In the genomic region with DNA sequence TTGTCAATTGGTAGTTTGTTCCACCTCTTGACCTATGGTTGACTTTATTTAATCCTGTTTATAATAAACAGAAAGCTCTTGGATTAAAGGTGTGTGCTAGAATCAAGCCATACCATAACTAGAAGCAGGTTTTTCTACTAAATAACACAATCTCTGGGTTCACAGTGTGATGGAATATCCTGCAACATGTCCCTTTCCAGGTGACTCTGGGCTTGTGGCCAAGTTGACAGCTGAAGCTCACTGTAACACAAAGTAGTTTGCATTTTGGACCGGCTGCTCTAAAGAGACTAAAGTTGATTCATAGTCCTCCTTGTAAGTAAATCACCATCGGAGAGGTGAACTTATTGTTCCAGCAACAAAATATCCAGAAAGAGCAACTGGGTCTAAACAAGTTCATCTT, we compare ENCODE assay signal across 22 mouse cellular contexts.
DNase-seq lines count a peak whose midpoint lies in the region; ATAC-seq and TF ChIP-seq lines count a peak whose summit lies in the region.
"Had no signal": no experiment of that assay in that cellular context is flagged by ENCODE, and none has a peak within 500 bp of the region (broad histone marks: within the 10 kb centered on the region; RNA-seq: fewer than 3 reads in every experiment).

No protein-coding gene starts in this region.

- H3K4me3 ChIP-seq in hindbrain, postnatal 0 days (ENCODE audit: low read length): no peak overlapping the region
- no peak overlapping the region for H3K4me3 ChIP-seq in hindbrain, embryonic 12.5 days
- H3K4me3 ChIP-seq in thymus, adult 2 months (ENCODE audit: control insufficient read depth, insufficient read depth, low read length): no peak overlapping the region
- H3K4me3 ChIP-seq: forebrain, embryonic 10.5 days; gastrocnemius, adult 2 months; hindbrain, embryonic 13.5 days; limb, embryonic 10.5 days; midbrain, embryonic 13.5 days; myocyte had no signal

- no peak overlapping the region for H3K4me2 ChIP-seq in hindbrain, postnatal 0 days (ENCODE audit: low read depth, low read length)
- H3K4me2 ChIP-seq in hindbrain, embryonic 12.5 days (replicated peaks): no peak overlapping the region
- H3K4me2 ChIP-seq: heart, embryonic 11.5 days; hindbrain, embryonic 13.5 days; midbrain, embryonic 13.5 days had no signal

- no peak overlapping the region for H3K9ac ChIP-seq in hindbrain, postnatal 0 days (replicated peaks; ENCODE audit: low read length)
- no peak overlapping the region for H3K9ac ChIP-seq in hindbrain, embryonic 12.5 days
- H3K9ac ChIP-seq: forebrain, postnatal 0 days; hindbrain, embryonic 13.5 days; liver, postnatal 0 days; midbrain, embryonic 13.5 days had no signal

- no peaks in the 10 kb centered on the region for H3K36me3 ChIP-seq in hindbrain, postnatal 0 days (ENCODE audit: insufficient read depth, low read length)
- H3K36me3 ChIP-seq in hindbrain, embryonic 12.5 days: no peaks in the 10 kb centered on the region
- H3K36me3 ChIP-seq in thymus, adult 2 months (ENCODE audit: control insufficient read depth, insufficient read depth, low read length): no peaks in the 10 kb centered on the region
- H3K36me3 ChIP-seq: forebrain, embryonic 10.5 days; hindbrain, embryonic 13.5 days; limb, embryonic 10.5 days; midbrain, embryonic 13.5 days had no signal

- WGBS in hindbrain, postnatal 0 days: 60% methylated on average over 2 of the region's 2 CpGs
- 93% methylated on average over 2 of the region's 2 CpGs for WGBS in hindbrain, embryonic 12.5 days
- WGBS in thymus, adult 2 months: 95% methylated on average over 2 of the region's 2 CpGs

- H3K9me3 ChIP-seq in hindbrain, postnatal 0 days (ENCODE audit: low read length): no peaks in the 10 kb centered on the region
- no peaks in the 10 kb centered on the region for H3K9me3 ChIP-seq in hindbrain, embryonic 12.5 days (replicated peaks)
- H3K9me3 ChIP-seq: forebrain, embryonic 10.5 days; hindbrain, embryonic 13.5 days; limb, embryonic 10.5 days; midbrain, embryonic 13.5 days had no signal

- no peaks in the 10 kb centered on the region for H3K27me3 ChIP-seq in hindbrain, postnatal 0 days (ENCODE audit: insufficient read depth, low read length)
- H3K27me3 ChIP-seq in hindbrain, embryonic 12.5 days: no peaks in the 10 kb centered on the region
- no peaks in the 10 kb centered on the region for H3K27me3 ChIP-seq in thymus, adult 2 months (ENCODE audit: control insufficient read depth, insufficient read depth, low read length)
- H3K27me3 ChIP-seq: CH12.LX; hindbrain, embryonic 13.5 days; midbrain, embryonic 13.5 days had no signal

- peak; percentile 49 for DNase-seq in hindbrain, postnatal 0 days (ENCODE audit: low spot score)
- peak; percentile 25 for DNase-seq in layer of hippocampus, adult 9-11 months
- DNase-seq in layer of hippocampus, adult 9-10 months (ENCODE audit: low spot score): no peak
- peak; percentile 58 for DNase-seq in cerebellum, adult 11-12 months
- peak; percentile 65 for DNase-seq in cerebellum, adult 9-11 months
- DNase-seq in thymus, adult 2 months: no peak
- DNase-seq: adrenal gland, postnatal 25 days; forebrain, postnatal 0 days; gastrocnemius, adult 2 months; heart, postnatal 10 days; kidney, adult 9 months; liver, postnatal 0 days; lung, postnatal 10 days had no signal

- TF ChIP-seq CTCF in hindbrain, postnatal 0 days (IDR thresholded peaks at IDR 0.05; ENCODE audit: low read depth): no peak
- no peak for TF ChIP-seq CTCF in thymus, adult 2 months (IDR thresholded peaks at IDR 0.05; ENCODE audit: borderline replicate concordance, control insufficient read depth, extremely low read depth, insufficient read depth, low read length, poor library complexity)

- no peak for ATAC-seq in hindbrain, postnatal 0 days
- ATAC-seq in hindbrain, embryonic 12.5 days (ENCODE audit: low FRiP score): no peak
- ATAC-seq in frontal cortex, adult (ENCODE audit: low TSS enrichment): no peak
- ATAC-seq: forebrain, postnatal 0 days; liver, postnatal 0 days; midbrain, embryonic 13.5 days had no signal

- TF ChIP-seq POLR2A in thymus, adult 2 months (IDR thresholded peaks at IDR 0.05; ENCODE audit: control insufficient read depth, extremely low read depth, insufficient read depth, low read length, poor library complexity): no peak

- no peak overlapping the region for H3K27ac ChIP-seq in hindbrain, postnatal 0 days
- H3K27ac ChIP-seq in hindbrain, embryonic 12.5 days: no peak overlapping the region
- no peak overlapping the region for H3K27ac ChIP-seq in thymus, adult 2 months (ENCODE audit: control insufficient read depth, insufficient read depth, low read length)
- H3K27ac ChIP-seq: forebrain, embryonic 10.5 days; gastrocnemius, adult 2 months; hindbrain, embryonic 13.5 days; limb, embryonic 10.5 days; midbrain, embryonic 13.5 days had no signal

- H3K4me1 ChIP-seq in hindbrain, postnatal 0 days (ENCODE audit: insufficient read depth, low read length): no peaks in the 10 kb centered on the region
- no peaks in the 10 kb centered on the region for H3K4me1 ChIP-seq in hindbrain, embryonic 12.5 days
- H3K4me1 ChIP-seq in thymus, adult 2 months (replicated peaks; ENCODE audit: control insufficient read depth, insufficient read depth, low read length): no peaks in the 10 kb centered on the region
- H3K4me1 ChIP-seq: forebrain, embryonic 10.5 days; hindbrain, embryonic 13.5 days; limb, embryonic 10.5 days; midbrain, embryonic 13.5 days had no signal

Comparison
In these comparisons a context has a peak if more than half of its experiments do, and no peak if none do; other contexts are left out.
1. DNase-seq: peak in hindbrain, postnatal 0 days (single experiment), layer of hippocampus, adult 9-11 months (single experiment), cerebellum, adult 11-12 months (single experiment) and cerebellum, adult 9-11 months (single experiment); none in layer of hippocampus, adult 9-10 months (single experiment) and thymus, adult 2 months (single experiment).